Mouse (Mus musculus): ENCODE results near the gene Irs2.

The Irs2 gene

GRCm38 (mm10) chr8:10957292-10957955, 50.8 kb downstream of the Irs2 start:
- no peak for TF ChIP-seq GATA4 (IDR thresholded peaks at IDR 0.05; ENCODE audit: insufficient replicate concordance, low read length)

- TF ChIP-seq GATA4 (IDR thresholded peaks at IDR 0.05; ENCODE audit: insufficient replicate concordance, low read length) = no peak
Measured at GRCm38 (mm10) chr8:10953346-10954053, 54.8 kb downstream of the Irs2 start.

GRCm38 (mm10) chr8:10952706-10953105, 55.6 kb downstream of the Irs2 start:
- TF ChIP-seq GATA4 (IDR thresholded peaks at IDR 0.05; ENCODE audit: insufficient replicate concordance, low read length) = no peak

- no peak for TF ChIP-seq GATA4 (IDR thresholded peaks at IDR 0.05; ENCODE audit: insufficient replicate concordance, low read length)
Measured at GRCm38 (mm10) chr8:10952235-10952634, 56.0 kb downstream of the Irs2 start.

- no peak for TF ChIP-seq GATA4 (IDR thresholded peaks at IDR 0.05; ENCODE audit: insufficient replicate concordance, low read length)
Measured at GRCm38 (mm10) chr8:10951567-10951966, 56.7 kb downstream of the Irs2 start.

GRCm38 (mm10) chr8:10945939-10946740, 62.1 kb downstream of the Irs2 start:
- peak; percentile 92; the same call in 1 of the 2 replicates for TF ChIP-seq GATA4 (IDR thresholded peaks at IDR 0.05; ENCODE audit: insufficient replicate concordance, low read length)

- TF ChIP-seq GATA4 (IDR thresholded peaks at IDR 0.05; ENCODE audit: insufficient replicate concordance, low read length) = no peak
Measured at GRCm38 (mm10) chr8:10945490-10945889, 62.8 kb downstream of the Irs2 start.

- no peak for TF ChIP-seq GATA4 (IDR thresholded peaks at IDR 0.05; ENCODE audit: insufficient replicate concordance, low read length)
Measured at GRCm38 (mm10) chr8:10943314-10944060, 64.8 kb downstream of the Irs2 start.

- TF ChIP-seq GATA4 (IDR thresholded peaks at IDR 0.05; ENCODE audit: insufficient replicate concordance, low read length) = no peak
Measured at GRCm38 (mm10) chr8:10939883-10940282, 68.4 kb downstream of the Irs2 start.

- TF ChIP-seq GATA4 (IDR thresholded peaks at IDR 0.05; ENCODE audit: insufficient replicate concordance, low read length) = no peak
Measured at GRCm38 (mm10) chr8:10939210-10939782, 69.0 kb downstream of the Irs2 start.

GRCm38 (mm10) chr8:10938284-10938683, 70.0 kb downstream of the Irs2 start:
- TF ChIP-seq GATA4 (IDR thresholded peaks at IDR 0.05; ENCODE audit: insufficient replicate concordance, low read length) = no peak

GRCm38 (mm10) chr8:10936646-10937045, 71.6 kb downstream of the Irs2 start:
- no peak for TF ChIP-seq GATA4 (IDR thresholded peaks at IDR 0.05; ENCODE audit: insufficient replicate concordance, low read length)

- TF ChIP-seq GATA4 (IDR thresholded peaks at IDR 0.05; ENCODE audit: insufficient replicate concordance, low read length) = no peak
Measured at GRCm38 (mm10) chr8:10935231-10935630, 73.0 kb downstream of the Irs2 start.
